Mouse (Mus musculus) midbrain, embryonic 13.5 days (tissue): ENCODE results near the gene Zc3h4. TPM values are rescaled to one million over a fixed set of nuclear protein-coding genes. Genes with fewer than 3 reads are reported as not detected.
A peak's percentile ranks its signal among the peaks of the same experiment; 100 is the strongest.

ENCODE experiments used
- ATAC-seq: fragments of 200-750 bp; cut with Nextera tagmentation; 2 replicates; pipeline ENCODE4 v1.8.0; 2017; ENCODE audit warnings: mild to moderate bottlenecking, moderate TSS enrichment, moderate library complexity
- H3K27ac ChIP-seq: fragments of 300-500 bp; sonication (generic); 2 replicates; pipeline ENCODE4 v1.5.1; 2015; ENCODE audit warnings: inconsistent platforms, mild to moderate bottlenecking, moderate library complexity
- H3K27me3 ChIP-seq: fragments of 300-500 bp; sonication (generic); 2 replicates; pipeline ENCODE4 v1.6.1; 2015; ENCODE audit warnings: mild to moderate bottlenecking, inconsistent platforms
- H3K36me3 ChIP-seq: fragments of 300-500 bp; sonication (generic); 2 replicates; pipeline ENCODE4 v1.6.1; 2015; ENCODE audit warnings: mild to moderate bottlenecking, inconsistent platforms
- H3K4me1 ChIP-seq: fragments of 300-500 bp; sonication (generic); replicated peaks from 2 replicates; pipeline ENCODE4 v1.6.1; 2015; ENCODE audit warnings: inconsistent platforms
- H3K4me2 ChIP-seq: fragments of 300-500 bp; sonication (generic); replicated peaks from 2 replicates; pipeline ENCODE4 v1.6.1; 2015; ENCODE audit warnings: moderate library complexity, mild to moderate bottlenecking, inconsistent platforms
- H3K4me3 ChIP-seq: fragments of 300-500 bp; sonication (generic); replicated peaks from 2 replicates; pipeline ENCODE4 v1.5.1; 2015; ENCODE audit warnings: mild to moderate bottlenecking, inconsistent platforms
- H3K9ac ChIP-seq: fragments of 300-500 bp; sonication (generic); replicated peaks from 2 replicates; pipeline ENCODE4 v1.6.1; 2015; ENCODE audit warnings: mild to moderate bottlenecking, inconsistent platforms
- H3K9me3 ChIP-seq: fragments of 300-500 bp; sonication (generic); 2 replicates; pipeline ENCODE4 v1.6.1; 2016; ENCODE audit warnings: mild to moderate bottlenecking, inconsistent platforms
- WGBS: fragments of 180-500 bp; shearing (Covaris S2); methylation state at CpG from one replicate; pipeline ENCODE4 v1.1.7; 2015; 5-methylcytosine and 5-hydroxymethylcytosine counted together
- polyA plus RNA-seq: library from polyadenylated mRNA; unstranded; fragments of >200 nt; fragmentation: Nextera tagmentation; extraction: Ambion mirVana; gene quantifications from 2 replicates; pipeline ENCODE4 v1.2.1, GENCODE M21; 2015

Gene Zc3h4
- polyA plus RNA-seq, 1 experiment from 2014 or later, result 22.1 TPM

- WGBS, result 92% methylated on average over 5 of the region's 5 CpGs
- peaks cover 74% of the 10 kb centered on the region for H3K36me3 ChIP-seq
- ATAC-seq, result no peak
Observed at GRCm38 (mm10) chr7:16418713-16419112, 18.0 kb downstream of the Zc3h4 start.

GRCm38 (mm10) chr7:16420493-16421118 is 19.9 kb downstream of the Zc3h4 start:
- H3K9ac ChIP-seq, result no peak overlapping the region
- H3K36me3 ChIP-seq, result peaks cover 93% of the 10 kb centered on the region
- no peaks in the 10 kb centered on the region for H3K27me3 ChIP-seq
- H3K27ac ChIP-seq, result no peak overlapping the region
- H3K4me2 ChIP-seq, result no peak overlapping the region
- 94% methylated on average over 8 of the region's 8 CpGs for WGBS
- no peak for ATAC-seq
- no peak overlapping the region for H3K4me3 ChIP-seq
- H3K4me1 ChIP-seq, result no peaks in the 10 kb centered on the region
- no peaks in the 10 kb centered on the region for H3K9me3 ChIP-seq

More at GRCm38 (mm10) chr7:16418713-16419112, 18.0 kb downstream of the Zc3h4 start:
- H3K27me3 ChIP-seq, result no peaks in the 10 kb centered on the region
- H3K27ac ChIP-seq, result no peak overlapping the region
- no peak overlapping the region for H3K9ac ChIP-seq
- peaks cover 8% of the 10 kb centered on the region; the same call in 1 of the 2 replicates for H3K4me1 ChIP-seq
- H3K4me3 ChIP-seq, result no peak overlapping the region
- H3K9me3 ChIP-seq, result no peaks in the 10 kb centered on the region
- no peak overlapping the region for H3K4me2 ChIP-seq

GRCm38 (mm10) chr7:16422222-16422856 is 21.6 kb downstream of the Zc3h4 start:
- ATAC-seq, result no peak
- Histone ChIP-seq H3K4me2 (no peak overlapping the region), H3K4me1 (no peaks in the 10 kb centered on the region), H3K36me3 (peaks cover 98% of the 10 kb centered on the region), H3K9ac (no peak overlapping the region), H3K4me3 (no peak overlapping the region), H3K27me3 (no peaks in the 10 kb centered on the region), H3K27ac (no peak overlapping the region), H3K9me3 (no peaks in the 10 kb centered on the region)
- 88% methylated on average over 18 of the region's 18 CpGs for WGBS

GRCm38 (mm10) chr7:16423731-16424130 is 23.0 kb downstream of the Zc3h4 start:
- 94% methylated on average over 9 of the region's 9 CpGs for WGBS
- ATAC-seq, result no peak
- Histone ChIP-seq H3K4me2 (no peak overlapping the region), H3K9me3 (no peaks in the 10 kb centered on the region), H3K4me3 (no peak overlapping the region), H3K4me1 (no peaks in the 10 kb centered on the region), H3K27ac (no peak overlapping the region), H3K36me3 (peaks cover 98% of the 10 kb centered on the region), H3K27me3 (no peaks in the 10 kb centered on the region), H3K9ac (no peak overlapping the region)

- Histone ChIP-seq H3K36me3 (peaks cover 98% of the 10 kb centered on the region), H3K4me2 (no peak overlapping the region), H3K9ac (no peak overlapping the region), H3K27me3 (no peaks in the 10 kb centered on the region), H3K9me3 (no peaks in the 10 kb centered on the region), H3K4me1 (no peaks in the 10 kb centered on the region), H3K4me3 (no peak overlapping the region), H3K27ac (no peak overlapping the region)
- ATAC-seq, result peak; percentile 35; the same call in 1 of the 2 replicates
- 94% methylated on average over 10 of the region's 10 CpGs for WGBS
Observed at GRCm38 (mm10) chr7:16425721-16426120, 25.0 kb downstream of the Zc3h4 start.

GRCm38 (mm10) chr7:16426129-16426729 is 25.5 kb downstream of the Zc3h4 start:
- Histone ChIP-seq H3K9me3 (no peaks in the 10 kb centered on the region), H3K4me1 (no peaks in the 10 kb centered on the region), H3K9ac (no peak overlapping the region), H3K36me3 (peaks cover 98% of the 10 kb centered on the region), H3K4me2 (no peak overlapping the region), H3K27ac (no peak overlapping the region), H3K4me3 (no peak overlapping the region), H3K27me3 (no peaks in the 10 kb centered on the region)
- peak; percentile 76 for ATAC-seq
- 54% methylated on average over 4 of the region's 4 CpGs for WGBS

GRCm38 (mm10) chr7:16433352-16433971 is 32.8 kb downstream of the Zc3h4 start:
- Histone ChIP-seq H3K9ac (no peak overlapping the region), H3K9me3 (no peaks in the 10 kb centered on the region), H3K4me2 (no peak overlapping the region), H3K27ac (no peak overlapping the region), H3K4me3 (no peak overlapping the region), H3K36me3 (peaks cover 86% of the 10 kb centered on the region), H3K4me1 (no peaks in the 10 kb centered on the region), H3K27me3 (no peaks in the 10 kb centered on the region)
- WGBS, result 92% methylated on average over 3 of the region's 3 CpGs
- no peak for ATAC-seq

GRCm38 (mm10) chr7:16435088-16435487 is 34.4 kb downstream of the Zc3h4 start:
- 89% methylated on average over 9 of the region's 9 CpGs for WGBS
- no peaks in the 10 kb centered on the region for H3K9me3 ChIP-seq
- H3K4me3 ChIP-seq, result no peak overlapping the region
- H3K4me1 ChIP-seq, result no peaks in the 10 kb centered on the region
- ATAC-seq, result no peak
- H3K36me3 ChIP-seq, result peaks cover 70% of the 10 kb centered on the region
- H3K27me3 ChIP-seq, result no peaks in the 10 kb centered on the region
- no peak overlapping the region for H3K27ac ChIP-seq
- H3K4me2 ChIP-seq, result no peak overlapping the region
- no peak overlapping the region for H3K9ac ChIP-seq

GRCm38 (mm10) chr7:16441241-16441640 is 40.5 kb downstream of the Zc3h4 start:
- no peaks in the 10 kb centered on the region for H3K27me3 ChIP-seq
- H3K9me3 ChIP-seq, result no peaks in the 10 kb centered on the region
- H3K4me1 ChIP-seq, result no peaks in the 10 kb centered on the region
- no peak overlapping the region for H3K4me2 ChIP-seq
- no peak overlapping the region for H3K27ac ChIP-seq
- H3K4me3 ChIP-seq, result no peak overlapping the region
- no peak for ATAC-seq
- H3K36me3 ChIP-seq, result peaks cover 8% of the 10 kb centered on the region
- H3K9ac ChIP-seq, result no peak overlapping the region

- Histone ChIP-seq H3K4me2 (no peak overlapping the region), H3K9me3 (no peaks in the 10 kb centered on the region), H3K27me3 (0 out of 2 replicates have a peak, but pooled peaks cover 4% of the 10 kb centered on the region), H3K36me3 (peaks cover 16% of the 10 kb centered on the region), H3K27ac (no peak overlapping the region), H3K4me3 (no peak overlapping the region), H3K4me1 (peaks cover 11% of the 10 kb centered on the region), H3K9ac (no peak overlapping the region)
- ATAC-seq, result no peak
- WGBS, result 77% methylated on average over 6 of the region's 6 CpGs
Observed at GRCm38 (mm10) chr7:16451656-16452055, 50.9 kb downstream of the Zc3h4 start.

GRCm38 (mm10) chr7:16452587-16453073 is 51.9 kb downstream of the Zc3h4 start, which contains the start of gene Tmem160:
Gene Tmem160, plus strand, starts transcription at chr7:16452779.
- WGBS, result 1% methylated on average over 30 of the region's 30 CpGs
- Histone ChIP-seq H3K4me2 (peak within 1 kb of the TSS; percentile 93), H3K9me3 (no peaks in the 10 kb centered on the region), H3K9ac (peak within 1 kb of the TSS; percentile 80), H3K27me3 (0 out of 2 replicates have a peak, but pooled peaks cover 4% of the 10 kb centered on the region), H3K36me3 (peaks cover 16% of the 10 kb centered on the region), H3K4me3 (peak within 1 kb of the TSS; percentile 81), H3K27ac (peak within 1 kb of the TSS; percentile 77), H3K4me1 (peaks cover 11% of the 10 kb centered on the region)
- peak; percentile 99 for ATAC-seq
